Mouse (Mus musculus) kidney, postnatal 14 days (tissue): ENCODE measurements at regions not wholly inside any gene's neighbourhood (a gene's known extent, or its start where the extent isn't known, plus 50 kb on each side); places are given as distances from the start of the nearest gene placed in this dataset.
A peak's percentile ranks its signal among the peaks of the same experiment; 100 is the strongest.

ENCODE experiments used
- DNase-seq: peaks from one replicate; pipeline ENCODE4 v3.0.0; 2022; ENCODE audit warnings: mixed read lengths

- DNase-seq, result no peak
These were observed 252.4 kb upstream of the Dnajc19 start for GRCm38 (mm10) chr3:34333555-34333954.

- DNase-seq, result no peak
These were observed 250.8 kb upstream of the Dnajc19 start for GRCm38 (mm10) chr3:34331889-34332276.

- DNase-seq, result no peak
These were observed 250.1 kb upstream of the Dnajc19 start for GRCm38 (mm10) chr3:34330970-34331888.

- peak; percentile 10 for DNase-seq
These were observed 247.7 kb upstream of the Dnajc19 start for GRCm38 (mm10) chr3:34328865-34329264.

- no peak for DNase-seq
These were observed 244.5 kb upstream of the Dnajc19 start for GRCm38 (mm10) chr3:34325669-34326068.

- no peak for DNase-seq
These were observed 241.5 kb upstream of the Dnajc19 start for GRCm38 (mm10) chr3:34322527-34323210.

- DNase-seq, result no peak
These were observed 233.7 kb upstream of the Dnajc19 start for GRCm38 (mm10) chr3:34314798-34315197.

GRCm38 (mm10) chr3:34314393-34314792 is 233.3 kb upstream of the Dnajc19 start:
- no peak for DNase-seq

GRCm38 (mm10) chr3:34311944-34312343 is 230.8 kb upstream of the Dnajc19 start:
- no peak for DNase-seq

- no peak for DNase-seq
These were observed 218.5 kb upstream of the Dnajc19 start for GRCm38 (mm10) chr3:34299637-34300036.

- no peak for DNase-seq
These were observed 206.7 kb upstream of the Dnajc19 start for GRCm38 (mm10) chr3:34287836-34288235.

- DNase-seq, result no peak
These were observed 189.0 kb upstream of the Dnajc19 start for GRCm38 (mm10) chr3:34270154-34270553.

GRCm38 (mm10) chr3:34266462-34266861 is 185.3 kb upstream of the Dnajc19 start:
- DNase-seq, result no peak

GRCm38 (mm10) chr3:34264811-34265210 is 183.7 kb upstream of the Dnajc19 start:
- DNase-seq, result no peak

GRCm38 (mm10) chr3:34252730-34253337 is 171.7 kb upstream of the Dnajc19 start:
- DNase-seq, result no peak

- no peak for DNase-seq
These were observed 161.0 kb upstream of the Dnajc19 start for GRCm38 (mm10) chr3:34242126-34242525.

- no peak for DNase-seq
These were observed 158.9 kb upstream of the Dnajc19 start for GRCm38 (mm10) chr3:34239978-34240377.

- no peak for DNase-seq
These were observed 153.3 kb upstream of the Dnajc19 start for GRCm38 (mm10) chr3:34234391-34234790.

- no peak for DNase-seq
These were observed 151.5 kb upstream of the Dnajc19 start for GRCm38 (mm10) chr3:34232329-34233250.

- no peak for DNase-seq
These were observed 150.6 kb upstream of the Dnajc19 start for GRCm38 (mm10) chr3:34231593-34232328.

- DNase-seq, result peak; percentile 12
These were observed 141.2 kb upstream of the Dnajc19 start for GRCm38 (mm10) chr3:34222291-34222690.
